Mouse (Mus musculus): ENCODE data around the gene Iqce. TPM values are rescaled to one million over a fixed set of nuclear protein-coding genes. Genes with fewer than 3 reads are reported as not detected.

Iqce gene
- total and polyA plus RNA-seq, 3 experiments = 2.2 to 11.2 (median 5.3) TPM

- H3K36me3 ChIP-seq (replicated peaks in 1 of 2; ENCODE audit: control insufficient read depth in 1 of 2, insufficient read depth in 1 of 2, low read length in 1 of 2) = no peaks in the 10 kb centered on the region
- TF ChIP-seq IRF4 (IDR thresholded peaks at IDR 0.05; ENCODE audit: low read depth, low read length) (peak; percentile 79), EP300 (IDR thresholded peaks at IDR 0.05; ENCODE audit: low read length) (peak; percentile 57; the same call in 1 of the 2 replicates), NRF1 (IDR thresholded peaks at IDR 0.05; ENCODE audit: low read depth, low read length) (no peak)
- no peak overlapping the region for H3K27ac ChIP-seq (ENCODE audit: insufficient read depth, low read depth)
- in situ Hi-C loops (cut with MboI; ENCODE audit: low pct_ligation_motif_present, low pct_unique_long_range_greater_than_20kb, low sequenced_read_pairs) (no loop called here), dilution Hi-C loops (cut with MboI; ENCODE audit: extremely low pct_ligation_motif_present, extremely low pct_unique_long_range_greater_than_20kb, low sequenced_read_pairs) (no loop called here)
- H3K4me1 ChIP-seq (ENCODE audit: control insufficient read depth in 1 of 2, insufficient read depth in 2 of 2) = peaks cover 11 to 42% of the 10 kb centered on the region in 2 experiments; a peak in 3 of 4 replicates
- no peak overlapping the region for H3K4me2 ChIP-seq (ENCODE audit: insufficient read depth, low read depth, poor library complexity, severe bottlenecking)
- no peaks in the 10 kb centered on the region for H3K79me2 ChIP-seq (replicated peaks; ENCODE audit: control insufficient read depth, extremely low read depth, insufficient read depth, poor library complexity, severe bottlenecking)
- H3K4me3 ChIP-seq (replicated peaks in 1 of 3; ENCODE audit: low read depth in 2 of 3, low read length in 2 of 3, poor library complexity in 1 of 3) = no peak overlapping the region
- no peaks in the 10 kb centered on the region for H3K27me3 ChIP-seq (replicated peaks)
- H3K9me3 ChIP-seq (replicated peaks; ENCODE audit: low read length) = no peaks in the 10 kb centered on the region
- no peak overlapping the region for H3K9ac ChIP-seq (ENCODE audit: insufficient read depth, low read depth)
- DNase-seq (ENCODE audit: extremely low read depth) = peak; percentile 48
These were observed 31.2 kb upstream of the Iqce start for GRCm38 (mm10) chr5:140733336-140733735.

- peak; percentile 33 for DNase-seq (ENCODE audit: extremely low read depth)
These were observed 30.0 kb upstream of the Iqce start for GRCm38 (mm10) chr5:140732195-140732594.

GRCm38 (mm10) chr5:140731040-140731797 is 29.0 kb upstream of the Iqce start:
- no peak for TF ChIP-seq SMC3 (IDR thresholded peaks at IDR 0.05; ENCODE audit: low read depth, low read length)
- TF ChIP-seq ZKSCAN1 (IDR thresholded peaks at IDR 0.05; ENCODE audit: borderline replicate concordance, low read depth, low read length) = peak; percentile 70
- dilution Hi-C loops (cut with MboI; ENCODE audit: extremely low pct_ligation_motif_present, extremely low pct_unique_long_range_greater_than_20kb, low sequenced_read_pairs) = no loop called here
- Histone ChIP-seq H3K27ac (ENCODE audit: insufficient read depth, low read depth) (no peak overlapping the region), H3K9ac (ENCODE audit: insufficient read depth, low read depth) (no peak overlapping the region), H3K4me1 (ENCODE audit: control insufficient read depth in 1 of 2, insufficient read depth in 2 of 2) (peaks cover 7 to 29% of the 10 kb centered on the region in 2 experiments; a peak in 3 of 4 replicates), H3K9me3 (replicated peaks; ENCODE audit: low read length) (no peaks in the 10 kb centered on the region), H3K27me3 (replicated peaks) (peaks cover 1% of the 10 kb centered on the region), H3K36me3 (replicated peaks in 1 of 2; ENCODE audit: control insufficient read depth in 1 of 2, insufficient read depth in 1 of 2, low read length in 1 of 2) (no peaks in the 10 kb centered on the region), H3K4me3 (replicated peaks in 1 of 3; ENCODE audit: low read depth in 2 of 3, low read length in 2 of 3, poor library complexity in 1 of 3) (no peak overlapping the region), H3K79me2 (replicated peaks; ENCODE audit: control insufficient read depth, extremely low read depth, insufficient read depth, poor library complexity, severe bottlenecking) (no peaks in the 10 kb centered on the region), H3K4me2 (ENCODE audit: insufficient read depth, low read depth, poor library complexity, severe bottlenecking) (no peak overlapping the region)
- in situ Hi-C loops (cut with MboI; ENCODE audit: low pct_ligation_motif_present, low pct_unique_long_range_greater_than_20kb, low sequenced_read_pairs) = no loop called here
- peak; percentile 40 for DNase-seq (ENCODE audit: extremely low read depth)

More at GRCm38 (mm10) chr5:140732195-140732594, 30.0 kb upstream of the Iqce start:
- Histone ChIP-seq H3K9ac (ENCODE audit: insufficient read depth, low read depth) (no peak overlapping the region), H3K4me3 (replicated peaks in 1 of 3; ENCODE audit: low read depth in 2 of 3, low read length in 2 of 3, poor library complexity in 1 of 3) (no peak overlapping the region), H3K36me3 (replicated peaks in 1 of 2; ENCODE audit: control insufficient read depth in 1 of 2, insufficient read depth in 1 of 2, low read length in 1 of 2) (no peaks in the 10 kb centered on the region), H3K4me2 (ENCODE audit: insufficient read depth, low read depth, poor library complexity, severe bottlenecking) (no peak overlapping the region), H3K4me1 (ENCODE audit: control insufficient read depth in 1 of 2, insufficient read depth in 2 of 2) (peaks cover 10 to 33% of the 10 kb centered on the region in 2 experiments; a peak in 3 of 4 replicates), H3K9me3 (replicated peaks; ENCODE audit: low read length) (no peaks in the 10 kb centered on the region), H3K27ac (ENCODE audit: insufficient read depth, low read depth) (no peak overlapping the region), H3K27me3 (replicated peaks) (no peaks in the 10 kb centered on the region), H3K79me2 (replicated peaks; ENCODE audit: control insufficient read depth, extremely low read depth, insufficient read depth, poor library complexity, severe bottlenecking) (no peaks in the 10 kb centered on the region)
- peak; percentile 17 to 43; a peak in 3 of 4 replicates for TF ChIP-seq CTCF (conservative IDR thresholded peaks at IDR 0.05 in 1 of 2, IDR thresholded peaks at IDR 0.05 in 1 of 2; ENCODE audit: low read depth in 2 of 2, low read length in 2 of 2)
- peak; percentile 7; the same call in 1 of the 2 replicates for TF ChIP-seq SMC3 (IDR thresholded peaks at IDR 0.05; ENCODE audit: low read depth, low read length)
- no peak for TF ChIP-seq BHLHE40 (IDR thresholded peaks at IDR 0.05; ENCODE audit: low read depth, low read length)
- TF ChIP-seq HCFC1 (IDR thresholded peaks at IDR 0.05; ENCODE audit: low read depth, low read length) = no peak
- in situ Hi-C loops (cut with MboI; ENCODE audit: low pct_ligation_motif_present, low pct_unique_long_range_greater_than_20kb, low sequenced_read_pairs) = no loop called here
- dilution Hi-C loops (cut with MboI; ENCODE audit: extremely low pct_ligation_motif_present, extremely low pct_unique_long_range_greater_than_20kb, low sequenced_read_pairs) = no loop called here
